Mouse (Mus musculus) embryonic facial prominence, embryonic 14.5 days (tissue): Measurements from ENCODE around the gene Ankrd33b. TPM values are rescaled to one million over a fixed set of nuclear protein-coding genes. Genes with fewer than 3 reads are reported as not detected.

ENCODE experiments used
- ATAC-seq: fragments of 200-750 bp; cut with Nextera tagmentation; 2 replicates; pipeline ENCODE4 v1.8.0; 2017; ENCODE audit warnings: low read depth, moderate number of reproducible peaks, moderate TSS enrichment
- DNase-seq: peaks from one replicate; pipeline ENCODE4 v3.0.0-alpha.2; 2015; ENCODE audit warnings: low spot score
- H3K27ac ChIP-seq: fragments of 300-500 bp; sonication (generic); replicated peaks from 2 replicates; pipeline ENCODE4 v1.5.1; 2014; ENCODE audit warnings: low read depth, mild to moderate bottlenecking, low read length, moderate library complexity
- H3K27me3 ChIP-seq: fragments of 300-500 bp; sonication (generic); replicated peaks from 2 replicates; pipeline ENCODE4 v1.6.1; 2014; ENCODE audit warnings: low read length; ENCODE audit not compliant: control insufficient read depth, insufficient read depth
- H3K36me3 ChIP-seq: fragments of 300-500 bp; sonication (generic); 2 replicates; pipeline ENCODE4 v1.6.1; 2014; ENCODE audit warnings: low read length, mixed read lengths; ENCODE audit not compliant: control insufficient read depth, insufficient read depth
- H3K4me1 ChIP-seq: fragments of 300-500 bp; sonication (generic); 2 replicates; pipeline ENCODE4 v1.6.1; 2014; ENCODE audit warnings: antibody characterized with exemption, low read length; ENCODE audit not compliant: control insufficient read depth, insufficient read depth
- H3K4me2 ChIP-seq: fragments of 300-500 bp; sonication (generic); 2 replicates; pipeline ENCODE4 v1.6.1; 2014; ENCODE audit warnings: low read depth, mild to moderate bottlenecking, low read length, moderate library complexity, mixed read lengths
- H3K4me3 ChIP-seq: fragments of 300-500 bp; sonication (generic); 2 replicates; pipeline ENCODE4 v1.5.1; 2014; ENCODE audit warnings: low read depth, mild to moderate bottlenecking, low read length
- H3K9ac ChIP-seq: fragments of 300-500 bp; sonication (generic); 2 replicates; pipeline ENCODE4 v1.6.1; 2014; ENCODE audit warnings: low read depth, mild to moderate bottlenecking, low read length, moderate library complexity, mixed read lengths
- H3K9me3 ChIP-seq: fragments of 300-500 bp; sonication (generic); 2 replicates; pipeline ENCODE4 v1.6.1; 2016; ENCODE audit warnings: low read length; ENCODE audit not compliant: control insufficient read depth
- WGBS: fragments of 180-500 bp; shearing (Covaris S2); extraction: QIAGEN DNeasy Blood & Tissue Kit; methylation state at CpG from one replicate; pipeline ENCODE4 v1.1.7; 2014; 5-methylcytosine and 5-hydroxymethylcytosine counted together
- polyA plus RNA-seq: library from polyadenylated mRNA; unstranded; fragments of >200 nt; fragmentation: Nextera tagmentation; extraction: Ambion mirVana; gene quantifications from 2 replicates; pipeline ENCODE4 v1.2.1, GENCODE M21; 2014

The Ankrd33b gene
- polyA plus RNA-seq, 1 experiment from 2014 or later: 1.1 TPM

- H3K9ac ChIP-seq: no peak overlapping the region
- ATAC-seq (no peak), DNase-seq (no peak)
- H3K9me3 ChIP-seq: no peaks in the 10 kb centered on the region
- no peaks in the 10 kb centered on the region for H3K36me3 ChIP-seq
- H3K4me1 ChIP-seq: no peaks in the 10 kb centered on the region
- no peak overlapping the region for H3K4me3 ChIP-seq
- H3K27ac ChIP-seq: no peak overlapping the region
- no peaks in the 10 kb centered on the region for H3K27me3 ChIP-seq
- H3K4me2 ChIP-seq: no peak overlapping the region
- 80% methylated on average over 2 of the region's 2 CpGs for WGBS
Measured at GRCm38 (mm10) chr15:31280683-31281082, 86.8 kb downstream of the Ankrd33b start.

DNA sequence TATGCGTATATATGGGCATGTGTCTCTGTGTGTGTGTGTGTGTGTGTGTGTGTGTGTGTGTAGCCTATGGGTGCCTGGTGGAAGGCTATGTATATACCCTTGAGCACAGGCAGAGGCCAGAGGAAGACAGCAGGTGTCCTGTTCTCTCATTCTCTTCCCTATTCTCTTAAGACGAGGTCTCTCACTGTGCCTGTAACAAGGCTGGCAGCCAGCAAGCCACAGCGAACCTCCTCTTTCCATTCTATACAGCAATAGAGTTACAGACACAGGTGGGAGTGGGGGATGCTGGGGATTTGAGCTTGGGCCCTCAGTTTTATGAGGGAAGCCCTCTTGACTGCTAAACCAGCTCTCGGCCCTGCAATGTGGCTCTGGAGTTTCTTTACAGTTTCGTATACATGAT is 87.5 kb downstream of the Ankrd33b start:
- Histone ChIP-seq H3K9me3 (no peaks in the 10 kb centered on the region), H3K9ac (no peak overlapping the region), H3K36me3 (no peaks in the 10 kb centered on the region), H3K4me2 (no peak overlapping the region), H3K4me3 (no peak overlapping the region), H3K4me1 (no peaks in the 10 kb centered on the region), H3K27ac (no peak overlapping the region), H3K27me3 (no peaks in the 10 kb centered on the region)
- ATAC-seq (no peak), DNase-seq (no peak)
- 81% methylated on average over 5 of the region's 5 CpGs for WGBS

- ATAC-seq: peak; percentile 37; the same call in 1 of the 2 replicates
- DNase-seq: no peak
- H3K4me2 ChIP-seq: no peak overlapping the region
- H3K36me3 ChIP-seq: peaks cover 3% of the 10 kb centered on the region
- no peak overlapping the region for H3K27ac ChIP-seq
- no peaks in the 10 kb centered on the region for H3K9me3 ChIP-seq
- no peak overlapping the region for H3K4me3 ChIP-seq
- no peaks in the 10 kb centered on the region for H3K27me3 ChIP-seq
- 71% methylated on average over 6 of the region's 6 CpGs for WGBS
- no peak overlapping the region for H3K9ac ChIP-seq
- no peaks in the 10 kb centered on the region for H3K4me1 ChIP-seq
Measured at GRCm38 (mm10) chr15:31279577-31280004, 87.9 kb downstream of the Ankrd33b start.

GRCm38 (mm10) chr15:31279120-31279519 is 88.4 kb downstream of the Ankrd33b start:
- no peak overlapping the region for H3K9ac ChIP-seq
- H3K4me1 ChIP-seq: no peaks in the 10 kb centered on the region
- no peak for ATAC-seq
- WGBS: 55% methylated on average over 2 of the region's 2 CpGs
- no peaks in the 10 kb centered on the region for H3K27me3 ChIP-seq
- H3K27ac ChIP-seq: no peak overlapping the region
- H3K9me3 ChIP-seq: no peaks in the 10 kb centered on the region
- no peak overlapping the region for H3K4me3 ChIP-seq
- H3K36me3 ChIP-seq: peaks cover 8% of the 10 kb centered on the region
- no peak for DNase-seq
- no peak overlapping the region for H3K4me2 ChIP-seq

GRCm38 (mm10) chr15:31278090-31278489 is 89.4 kb downstream of the Ankrd33b start:
- Histone ChIP-seq H3K4me2 (no peak overlapping the region), H3K9me3 (no peaks in the 10 kb centered on the region), H3K9ac (no peak overlapping the region), H3K4me3 (no peak overlapping the region), H3K27me3 (no peaks in the 10 kb centered on the region), H3K27ac (no peak overlapping the region), H3K36me3 (peaks cover 18% of the 10 kb centered on the region), H3K4me1 (no peaks in the 10 kb centered on the region)
- ATAC-seq (no peak), DNase-seq (no peak)
- 64% methylated on average over 4 of the region's 4 CpGs for WGBS

GRCm38 (mm10) chr15:31273509-31273908 is 94.0 kb downstream of the Ankrd33b start:
- H3K27ac ChIP-seq: no peak overlapping the region
- no peaks in the 10 kb centered on the region for H3K4me1 ChIP-seq
- DNase-seq: no peak
- H3K9me3 ChIP-seq: no peaks in the 10 kb centered on the region
- H3K4me3 ChIP-seq: no peak overlapping the region
- 69% methylated on average over 10 of the region's 10 CpGs for WGBS
- H3K27me3 ChIP-seq: no peaks in the 10 kb centered on the region
- H3K36me3 ChIP-seq: peaks cover 24% of the 10 kb centered on the region
- no peak overlapping the region for H3K4me2 ChIP-seq
- ATAC-seq: no peak
- no peak overlapping the region for H3K9ac ChIP-seq

GRCm38 (mm10) chr15:31272695-31273094 is 94.8 kb downstream of the Ankrd33b start:
- Histone ChIP-seq H3K27me3 (no peaks in the 10 kb centered on the region), H3K4me2 (no peak overlapping the region), H3K4me1 (no peaks in the 10 kb centered on the region), H3K4me3 (no peak overlapping the region), H3K27ac (no peak overlapping the region), H3K36me3 (peaks cover 24% of the 10 kb centered on the region), H3K9ac (no peak overlapping the region), H3K9me3 (no peaks in the 10 kb centered on the region)
- ATAC-seq: no peak
- no peak for DNase-seq
- 75% methylated on average over 6 of the region's 7 CpGs for WGBS

DNA sequence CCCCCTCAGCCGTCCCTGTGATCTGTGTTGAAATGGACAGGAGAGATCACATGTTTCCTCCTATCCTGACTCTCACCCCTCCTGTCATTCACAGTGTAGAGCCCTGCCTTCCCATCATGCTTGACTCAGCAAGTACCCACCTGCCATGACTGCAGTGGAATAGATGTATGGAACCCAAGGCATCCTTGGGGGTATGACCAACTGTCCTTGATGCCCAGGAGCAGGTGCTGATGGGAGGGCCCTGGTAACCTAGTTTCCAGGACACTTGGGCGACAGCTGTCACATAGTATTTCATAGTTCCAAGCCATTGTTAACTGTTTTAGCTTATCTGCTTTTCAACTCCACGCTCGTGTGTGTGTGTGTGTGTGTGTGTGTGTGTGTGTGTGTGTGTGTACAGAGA is 98.0 kb downstream of the Ankrd33b start:
- no peaks in the 10 kb centered on the region for H3K27me3 ChIP-seq
- DNase-seq (peak; percentile 58), ATAC-seq (peak; percentile 69)
- no peak overlapping the region for H3K4me3 ChIP-seq
- 89% methylated on average over 4 of the region's 4 CpGs for WGBS
- no peak overlapping the region for H3K9ac ChIP-seq
- H3K4me2 ChIP-seq: no peak overlapping the region
- H3K27ac ChIP-seq: no peak overlapping the region
- H3K4me1 ChIP-seq: no peaks in the 10 kb centered on the region
- H3K36me3 ChIP-seq: peaks cover 21% of the 10 kb centered on the region
- no peaks in the 10 kb centered on the region for H3K9me3 ChIP-seq

DNA sequence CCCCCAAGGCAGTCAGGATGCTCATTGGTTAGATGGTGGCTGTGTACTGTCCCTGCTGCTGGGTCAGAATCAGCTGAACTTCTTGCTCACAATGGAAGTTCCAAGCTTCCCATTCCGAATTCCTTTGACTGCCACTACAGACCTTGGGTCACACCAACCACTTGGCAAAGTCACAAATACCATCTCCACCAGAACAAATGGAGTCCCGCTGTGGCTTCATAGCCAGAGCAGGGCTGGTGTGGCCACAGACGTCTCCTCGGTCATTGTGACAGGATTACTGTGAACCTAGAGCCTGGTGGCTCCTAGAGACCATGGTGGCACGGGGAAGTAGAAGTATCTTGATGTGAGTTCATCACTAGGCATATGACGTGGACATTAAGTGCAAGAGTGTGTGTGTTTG is 99.4 kb downstream of the Ankrd33b start:
- Histone ChIP-seq H3K27ac (no peak overlapping the region), H3K9me3 (no peaks in the 10 kb centered on the region), H3K27me3 (no peaks in the 10 kb centered on the region), H3K4me2 (no peak overlapping the region), H3K4me1 (no peaks in the 10 kb centered on the region), H3K4me3 (no peak overlapping the region), H3K9ac (no peak overlapping the region), H3K36me3 (peaks cover 7% of the 10 kb centered on the region; the same call in 1 of the 2 replicates)
- no peak for ATAC-seq
- DNase-seq: no peak
- WGBS: 91% methylated on average over 6 of the region's 6 CpGs
